Mouse (Mus musculus) midbrain, embryonic 15.5 days (tissue): ENCODE measurements around the gene Ahcyl2. TPM values are rescaled to one million over a fixed set of nuclear protein-coding genes. Genes with fewer than 3 reads are reported as not detected.

Experiments used
- ATAC-seq: fragments of 200-750 bp; cut with Nextera tagmentation; replicated peaks from 2 replicates; pipeline ENCODE4 v1.8.0; 2017; ENCODE audit warnings: moderate TSS enrichment
- H3K27ac ChIP-seq: fragments of 300-500 bp; sonication (generic); 2 replicates; pipeline ENCODE4 v1.5.1; 2015; ENCODE audit warnings: mild to moderate bottlenecking, inconsistent platforms
- H3K27me3 ChIP-seq: fragments of 300-500 bp; sonication (generic); replicated peaks from 2 replicates; pipeline ENCODE4 v1.6.1; 2015; ENCODE audit warnings: inconsistent platforms
- H3K36me3 ChIP-seq: fragments of 300-500 bp; sonication (generic); replicated peaks from 2 replicates; pipeline ENCODE4 v1.6.1; 2015; ENCODE audit warnings: inconsistent platforms
- H3K4me1 ChIP-seq: fragments of 300-500 bp; sonication (generic); 2 replicates; pipeline ENCODE4 v1.6.1; 2015; ENCODE audit warnings: inconsistent platforms
- H3K4me2 ChIP-seq: fragments of 300-500 bp; sonication (generic); 2 replicates; pipeline ENCODE4 v1.6.1; 2015; ENCODE audit warnings: inconsistent platforms, mild to moderate bottlenecking, moderate library complexity
- H3K4me3 ChIP-seq: fragments of 300-500 bp; sonication (generic); 2 replicates; pipeline ENCODE4 v1.5.1; 2015; ENCODE audit warnings: mild to moderate bottlenecking, inconsistent platforms
- H3K9ac ChIP-seq: fragments of 300-500 bp; sonication (generic); 2 replicates; pipeline ENCODE4 v1.6.1; 2015; ENCODE audit warnings: mild to moderate bottlenecking, inconsistent platforms
- H3K9me3 ChIP-seq: fragments of 300-500 bp; sonication (generic); 2 replicates; pipeline ENCODE4 v1.6.1; 2016; ENCODE audit warnings: inconsistent platforms
- WGBS: fragments of 180-500 bp; shearing (Covaris S2); methylation state at CpG from one replicate; pipeline ENCODE4 v1.1.7; 2015; ENCODE audit warnings: mixed read lengths; 5-methylcytosine and 5-hydroxymethylcytosine counted together
- polyA plus RNA-seq: library from polyadenylated mRNA; unstranded; fragments of >200 nt; fragmentation: Nextera tagmentation; extraction: Ambion mirVana; gene quantifications from 2 replicates; pipeline ENCODE4 v1.2.1, GENCODE M21; 2015

Ahcyl2 gene
- polyA plus RNA-seq, result 18.0 and 20.6 TPM in 2 replicates

DNA sequence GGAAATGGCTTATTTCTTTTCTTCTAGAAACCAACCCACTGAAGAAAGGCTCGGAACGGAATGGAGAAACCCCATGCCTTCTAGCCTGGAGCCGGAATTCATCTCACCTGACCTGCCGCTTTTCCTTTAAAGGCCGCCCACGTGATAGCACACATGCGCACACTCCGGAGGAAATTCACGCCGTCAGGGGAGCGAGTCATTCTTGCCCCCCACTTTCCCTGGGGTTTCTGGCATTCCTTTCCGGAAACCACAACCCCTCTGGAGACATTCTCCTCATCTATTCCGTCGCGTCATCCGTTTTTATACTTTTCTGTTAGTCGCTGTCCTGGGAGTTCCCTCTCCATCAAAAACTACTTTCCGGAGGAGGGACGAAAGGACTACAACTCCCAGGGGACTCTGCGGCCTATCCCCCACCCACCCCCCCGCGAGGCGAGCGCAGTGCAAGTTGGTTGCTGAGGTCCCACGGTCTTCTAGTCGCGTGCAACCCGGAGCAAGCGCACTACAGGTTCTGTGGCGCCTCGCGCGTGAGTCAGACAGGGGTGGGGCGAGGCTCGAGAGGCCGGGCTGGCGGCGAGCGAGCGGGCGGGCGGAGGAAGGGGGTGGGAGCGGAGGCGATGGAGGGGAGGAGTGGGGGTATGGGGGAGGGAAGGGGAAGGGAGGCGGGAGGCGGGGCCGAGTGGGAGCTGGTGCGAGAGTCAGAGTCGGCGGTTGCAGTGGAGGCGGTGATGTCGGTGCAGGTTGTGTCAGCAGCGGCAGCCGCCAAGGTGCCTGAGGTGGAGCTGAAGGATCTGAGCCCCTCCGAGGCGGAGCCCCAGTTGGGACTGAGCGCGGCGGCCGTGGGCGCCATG, at the start of gene Ahcyl2:
Gene Ahcyl2 (plus strand): TSS at position 199 of the 848 bp plus-strand sequence.
- WGBS, result under 1% methylated on average over 50 of the region's 61 CpGs
- H3K9ac ChIP-seq, result peak within 1 kb of the TSS; percentile 87
- H3K4me3 ChIP-seq, result peak within 1 kb of the TSS; percentile 97
- H3K4me2 ChIP-seq, result peak within 1 kb of the TSS; percentile 58
- peaks cover 20% of the 10 kb centered on the region for H3K4me1 ChIP-seq
- no peaks in the 10 kb centered on the region for H3K9me3 ChIP-seq
- no peaks in the 10 kb centered on the region for H3K27me3 ChIP-seq
- peak; percentile 98 for ATAC-seq
- H3K27ac ChIP-seq, result peak within 1 kb of the TSS; percentile 95
- H3K36me3 ChIP-seq, result no peaks in the 10 kb centered on the region

DNA sequence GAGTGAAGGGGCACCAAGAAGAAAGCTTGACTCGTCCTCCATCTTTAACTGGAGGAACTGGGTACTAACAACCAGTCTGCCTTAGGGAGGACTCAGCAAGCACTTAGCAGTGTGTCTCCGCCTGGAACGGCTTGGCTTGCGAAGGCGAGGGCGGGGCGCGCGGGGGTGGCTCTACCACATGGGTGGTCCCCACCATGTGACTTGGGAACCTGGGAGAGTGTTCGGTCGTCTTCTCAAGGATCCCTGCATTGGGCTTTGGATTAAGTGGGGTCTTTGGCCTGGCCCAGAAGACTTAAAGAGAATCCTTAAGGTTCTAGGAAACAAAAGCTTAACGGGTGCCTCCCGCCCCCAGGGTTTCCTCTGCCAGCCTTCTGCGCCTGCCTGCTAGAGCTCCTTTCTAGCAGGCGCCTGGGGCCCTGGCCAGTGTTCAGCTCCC, 48.9 kb upstream of the Ahcyl2 start:
- H3K9ac ChIP-seq, result peak overlapping the region; percentile 25; the same call in 1 of the 2 replicates

DNA sequence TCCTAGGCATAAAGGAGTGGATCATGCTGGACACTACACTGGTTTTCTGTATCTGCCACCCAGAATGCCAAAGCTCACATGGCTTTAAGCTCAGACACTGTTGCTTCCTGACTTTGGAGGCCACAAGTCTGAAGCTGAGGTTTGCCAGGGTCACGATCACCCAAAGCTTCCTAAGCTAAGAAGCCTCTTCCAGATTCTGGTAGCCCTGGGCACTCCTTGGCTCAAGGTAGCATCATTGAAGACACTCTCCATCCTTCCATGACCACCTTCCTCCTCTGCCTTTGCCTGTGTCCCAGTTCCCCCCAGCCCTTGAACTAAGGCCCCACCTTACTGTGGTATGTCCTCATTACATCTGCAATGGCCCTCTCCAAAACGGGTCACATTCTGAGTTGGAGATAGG, 45.9 kb upstream of the Ahcyl2 start:
- Histone ChIP-seq H3K4me3 (no peak overlapping the region), H3K27ac (no peak overlapping the region), H3K27me3 (0 out of 2 replicates have a peak, but pooled peaks cover 3% of the 10 kb centered on the region), H3K36me3 (no peaks in the 10 kb centered on the region), H3K4me1 (peaks cover 26% of the 10 kb centered on the region), H3K9me3 (no peaks in the 10 kb centered on the region), H3K9ac (no peak overlapping the region), H3K4me2 (no peak overlapping the region)
- WGBS, result 81% methylated on average over 2 of the region's 2 CpGs
- ATAC-seq, result no peak

More for the DNA sequence above, 48.9 kb upstream of the Ahcyl2 start:
- H3K4me1 ChIP-seq, result peaks cover 26% of the 10 kb centered on the region
- H3K4me2 ChIP-seq, result peak overlapping the region; percentile 52
- no peak; the same call in 1 of the 2 replicates for ATAC-seq
- no peaks in the 10 kb centered on the region for H3K36me3 ChIP-seq
- H3K9me3 ChIP-seq, result no peaks in the 10 kb centered on the region
- 0 out of 2 replicates have a peak, but pooled peaks cover 3% of the 10 kb centered on the region for H3K27me3 ChIP-seq
- 2% methylated on average over 15 of the region's 15 CpGs for WGBS
- peak overlapping the region; percentile 29 for H3K4me3 ChIP-seq
- H3K27ac ChIP-seq, result 0 out of 2 replicates have a peak overlapping the region, but pooled peaks have one; percentile 11

DNA sequence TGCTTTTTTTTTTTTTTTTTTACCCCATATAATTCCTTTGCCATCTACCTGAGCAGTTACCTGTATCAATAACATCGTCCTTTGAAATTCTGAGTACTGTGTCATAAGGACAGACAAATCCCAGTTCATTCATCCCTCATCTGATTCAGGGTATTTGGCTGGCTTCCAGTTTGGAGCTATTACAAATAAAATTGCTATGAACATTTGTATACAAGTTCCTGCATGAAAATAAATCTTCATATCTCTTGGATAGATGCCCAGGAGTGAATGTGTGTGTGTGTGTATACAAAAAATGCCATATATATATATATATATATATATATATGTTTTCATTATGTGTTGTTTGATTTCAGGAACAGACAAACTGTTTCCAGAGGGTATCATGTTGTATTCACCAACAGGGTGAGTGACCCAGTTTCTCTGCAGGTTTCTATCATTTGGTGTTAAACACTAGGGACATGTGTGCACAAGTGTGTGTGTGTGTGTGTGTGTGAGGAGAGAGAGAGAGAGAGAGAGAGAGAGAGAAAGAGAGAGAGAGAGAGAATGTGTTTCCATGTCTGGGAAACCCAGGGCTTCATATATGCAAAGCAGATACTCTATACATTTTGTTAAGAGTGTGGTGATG, 41.1 kb upstream of the Ahcyl2 start:
- Histone ChIP-seq H3K36me3 (no peaks in the 10 kb centered on the region), H3K9me3 (no peaks in the 10 kb centered on the region), H3K27me3 (no peaks in the 10 kb centered on the region), H3K4me2 (no peak overlapping the region), H3K4me3 (no peak overlapping the region), H3K27ac (no peak overlapping the region), H3K4me1 (no peaks in the 10 kb centered on the region), H3K9ac (no peak overlapping the region)
- ATAC-seq, result no peak
- 69% methylated on average over 1 of the region's 1 CpGs for WGBS

DNA sequence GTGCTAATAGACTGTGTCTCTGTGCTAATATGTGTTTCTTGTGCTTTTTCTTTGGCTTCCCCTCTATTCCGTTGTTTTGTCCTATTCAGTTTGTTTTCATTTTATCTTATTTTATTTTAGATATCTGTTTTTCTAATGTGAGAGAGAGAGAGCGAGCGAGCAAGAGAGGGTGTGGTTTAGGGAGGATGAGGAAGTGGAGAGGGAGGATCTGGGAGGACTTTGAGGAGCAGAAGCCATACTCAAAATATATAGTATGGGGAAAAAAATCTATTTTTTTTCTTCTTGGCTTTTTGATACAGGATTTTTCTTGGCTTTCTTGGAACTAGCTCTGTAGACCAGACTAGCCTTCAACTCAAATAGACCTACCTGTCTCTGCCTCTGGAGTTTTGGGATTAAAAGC, 39.8 kb upstream of the Ahcyl2 start:
- 90% methylated on average over 3 of the region's 3 CpGs for WGBS
- no peaks in the 10 kb centered on the region for H3K36me3 ChIP-seq

DNA sequence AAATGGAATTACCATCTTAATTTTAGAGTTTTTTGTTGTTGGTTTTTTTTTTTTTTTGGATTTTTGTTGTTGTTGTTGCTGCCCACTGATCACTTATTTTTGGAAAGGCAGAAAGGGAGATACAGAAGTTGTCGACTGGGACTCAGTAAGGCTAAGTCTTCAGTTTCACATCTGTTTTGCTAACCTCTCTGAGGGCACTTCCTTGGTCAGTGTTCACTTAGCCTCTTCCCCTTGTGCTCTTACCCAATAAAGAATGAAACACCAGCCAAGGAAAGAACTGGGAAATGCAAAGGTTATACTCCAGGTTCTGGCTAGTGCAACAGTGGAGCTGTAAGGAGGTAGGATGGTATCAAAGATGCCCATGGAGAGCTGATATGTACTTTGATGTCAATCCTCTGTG, 38.3 kb upstream of the Ahcyl2 start:
- H3K27me3 ChIP-seq, result no peaks in the 10 kb centered on the region
- H3K4me2 ChIP-seq, result no peak overlapping the region
- no peak overlapping the region for H3K27ac ChIP-seq
- WGBS, result 78% methylated on average over 1 of the region's 1 CpGs
- H3K36me3 ChIP-seq, result no peaks in the 10 kb centered on the region
- H3K9me3 ChIP-seq, result no peaks in the 10 kb centered on the region
- ATAC-seq, result no peak
- H3K4me3 ChIP-seq, result no peak overlapping the region
- H3K9ac ChIP-seq, result no peak overlapping the region
- H3K4me1 ChIP-seq, result no peaks in the 10 kb centered on the region

More for the DNA sequence above, 39.8 kb upstream of the Ahcyl2 start:
- ATAC-seq, result no peak
- Histone ChIP-seq H3K4me1 (no peaks in the 10 kb centered on the region), H3K27me3 (no peaks in the 10 kb centered on the region), H3K4me3 (no peak overlapping the region), H3K9ac (no peak overlapping the region), H3K27ac (no peak overlapping the region), H3K9me3 (no peaks in the 10 kb centered on the region), H3K4me2 (no peak overlapping the region)

DNA sequence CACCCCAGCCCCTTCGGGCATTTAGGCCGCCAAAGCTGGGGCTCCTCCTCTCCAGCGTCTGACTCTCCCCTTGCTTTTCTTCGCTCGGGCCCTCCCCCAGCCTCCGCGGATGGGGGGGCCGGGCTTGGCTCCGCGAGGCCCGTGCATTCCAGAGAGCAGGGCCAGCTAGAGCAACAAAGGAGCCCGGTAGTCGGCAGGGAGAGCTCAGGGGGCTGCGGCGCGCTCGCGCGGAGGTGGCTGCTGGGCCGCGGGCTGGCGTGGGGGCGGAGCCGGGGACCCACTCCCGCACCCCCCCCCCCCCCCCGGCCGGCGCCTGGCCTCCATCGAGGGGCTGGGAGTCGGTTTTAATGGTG, 32.5 kb upstream of the Ahcyl2 start, which contains the start of gene Smo:
Gene Smo (plus strand): TSS at position 168 of the 353 bp plus-strand sequence.
- Histone ChIP-seq H3K36me3 (no peaks in the 10 kb centered on the region), H3K9me3 (no peaks in the 10 kb centered on the region), H3K4me1 (peaks cover 8% of the 10 kb centered on the region; the same call in 1 of the 2 replicates), H3K4me2 (peak within 1 kb of the TSS; percentile 77), H3K4me3 (peak within 1 kb of the TSS; percentile 68), H3K27me3 (no peaks in the 10 kb centered on the region), H3K27ac (peak within 1 kb of the TSS; percentile 74), H3K9ac (peak within 1 kb of the TSS; percentile 77)
- peak; percentile 95 for ATAC-seq
- WGBS, result 1% methylated on average over 25 of the region's 30 CpGs

DNA sequence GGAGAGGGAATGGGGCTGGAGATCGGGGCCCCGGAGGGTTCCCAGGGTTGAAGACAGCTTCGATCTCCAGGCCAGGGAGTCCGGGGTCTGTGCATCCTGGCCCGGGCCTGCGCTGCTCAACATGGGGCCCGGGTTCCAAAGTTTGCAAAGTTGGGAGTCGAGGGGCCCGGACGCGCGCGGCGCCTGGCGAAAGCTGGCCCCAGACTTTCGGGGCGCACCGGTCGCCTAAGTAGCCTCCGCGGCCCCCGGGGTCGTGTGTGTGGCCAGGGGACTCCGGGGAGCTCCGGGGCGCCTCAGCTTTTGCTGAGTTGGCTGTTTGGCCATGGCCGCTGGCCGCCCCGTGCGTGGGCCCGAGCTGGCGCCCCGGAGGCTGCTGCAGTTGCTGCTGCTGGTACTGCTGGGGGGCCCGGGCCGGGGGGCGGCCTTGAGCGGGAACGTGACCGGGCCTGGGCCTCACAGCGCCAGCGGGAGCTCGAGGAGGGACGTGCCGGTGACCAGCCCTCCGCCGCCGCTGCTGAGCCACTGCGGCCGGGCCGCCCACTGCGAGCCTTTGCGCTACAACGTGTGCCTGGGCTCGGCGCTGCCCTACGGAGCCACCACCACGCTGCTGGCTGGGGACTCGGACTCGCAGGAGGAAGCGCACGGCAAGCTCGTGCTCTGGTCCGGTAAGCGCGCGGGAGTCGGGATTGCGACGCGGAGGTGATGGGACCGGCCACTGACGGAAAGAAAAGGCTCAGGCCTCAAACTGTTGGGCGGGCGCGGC, 31.9 kb upstream of the Ahcyl2 start:
- Histone ChIP-seq H3K27ac (peak overlapping the region; percentile 74), H3K27me3 (no peaks in the 10 kb centered on the region), H3K4me3 (peak overlapping the region; percentile 68), H3K36me3 (no peaks in the 10 kb centered on the region), H3K9me3 (no peaks in the 10 kb centered on the region), H3K4me2 (peak overlapping the region; percentile 77), H3K9ac (peak overlapping the region; percentile 77), H3K4me1 (peaks cover 8% of the 10 kb centered on the region; the same call in 1 of the 2 replicates)
- peak; percentile 82 for ATAC-seq
- whole genome bisulfite sequencing, result under 1% methylated on average over 66 of the region's 75 CpGs

DNA sequence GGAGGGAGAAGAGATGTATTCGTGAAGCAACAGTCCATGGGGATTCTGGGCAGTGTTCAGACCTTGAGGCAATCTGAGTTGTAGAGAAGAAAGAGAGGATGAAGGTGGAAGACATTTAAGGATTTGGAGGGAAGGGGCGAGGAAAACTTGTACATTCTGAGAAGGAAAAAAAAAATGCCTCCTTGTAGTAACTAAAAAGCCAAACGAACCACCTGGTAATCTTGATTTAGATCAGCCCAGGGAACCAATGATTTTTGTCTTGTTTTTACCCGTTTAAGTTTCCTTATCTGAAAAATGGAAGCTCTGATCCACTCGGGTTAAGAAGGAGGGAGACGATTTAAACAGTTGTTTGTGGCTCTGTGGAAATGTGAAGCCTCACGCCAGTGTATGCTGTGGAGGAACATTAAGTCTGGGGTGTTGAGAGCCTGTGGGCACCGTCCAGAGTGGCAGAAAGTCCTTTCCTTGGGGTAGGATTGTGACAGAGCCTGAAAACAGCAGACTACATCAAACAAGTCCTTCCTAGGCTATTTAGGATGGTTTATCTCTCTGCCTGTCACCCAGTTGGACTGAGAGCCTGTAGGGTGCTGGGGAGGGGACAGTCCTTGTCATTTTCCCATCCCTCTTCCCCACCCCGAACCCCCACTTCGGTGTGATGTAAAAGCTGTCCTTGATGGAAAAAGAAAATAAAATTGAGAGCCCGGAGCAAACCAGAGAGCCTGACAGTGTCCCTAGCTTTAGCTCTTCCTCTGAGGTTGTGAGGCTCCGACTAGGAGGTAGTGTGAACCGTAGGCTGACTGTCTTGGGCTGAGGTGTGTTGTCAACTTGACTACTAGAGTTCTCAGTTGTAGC, 31.0 kb upstream of the Ahcyl2 start:
- Histone ChIP-seq H3K9me3 (no peaks in the 10 kb centered on the region), H3K36me3 (no peaks in the 10 kb centered on the region), H3K4me1 (peaks cover 8% of the 10 kb centered on the region; the same call in 1 of the 2 replicates), H3K9ac (peak overlapping the region; percentile 77; the same call in 1 of the 2 replicates), H3K27me3 (no peaks in the 10 kb centered on the region), H3K4me3 (peak overlapping the region; percentile 68), H3K4me2 (peak overlapping the region; percentile 77), H3K27ac (no peak overlapping the region)
- no peak for ATAC-seq
- 16% methylated on average over 13 of the region's 13 CpGs for WGBS

DNA sequence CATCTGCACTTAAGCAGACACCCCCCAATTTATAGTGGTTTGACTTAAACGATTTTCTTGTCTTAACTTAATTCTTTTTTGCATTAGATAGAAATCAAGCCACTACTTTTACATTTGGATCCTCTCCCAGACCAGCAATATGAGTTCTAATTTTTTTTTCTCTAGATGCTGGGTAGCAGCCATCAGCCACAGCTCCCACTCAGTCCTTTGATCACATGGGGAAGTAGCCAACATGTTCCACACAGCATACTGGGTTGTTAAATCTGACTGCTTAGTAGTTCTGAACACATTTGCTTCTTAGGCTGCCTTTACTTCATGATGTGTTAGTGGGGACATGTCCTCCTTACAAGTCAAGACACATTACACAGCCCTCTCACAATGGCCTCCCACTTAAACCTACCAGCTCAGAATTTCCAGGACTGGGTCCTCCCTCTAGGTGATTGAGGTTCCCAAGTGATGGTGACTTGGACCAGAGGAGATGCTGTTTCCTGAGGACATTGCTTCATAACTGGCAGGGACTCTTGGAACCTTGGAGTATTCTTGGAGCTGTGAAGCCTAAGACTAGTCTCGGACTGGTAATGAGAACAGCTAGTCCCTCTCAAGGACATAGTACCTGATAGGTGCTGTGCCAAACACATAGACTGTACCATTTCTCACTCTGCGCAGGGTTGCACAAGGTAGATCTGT, 16.2 kb upstream of the Ahcyl2 start:
- no peak overlapping the region for H3K4me2 ChIP-seq
- no peak overlapping the region for H3K4me3 ChIP-seq
- H3K4me1 ChIP-seq, result no peaks in the 10 kb centered on the region
- H3K9me3 ChIP-seq, result no peaks in the 10 kb centered on the region
- 95% methylated on average over 3 of the region's 3 CpGs for WGBS
- H3K36me3 ChIP-seq, result no peaks in the 10 kb centered on the region
- no peak for ATAC-seq
- no peaks in the 10 kb centered on the region for H3K27me3 ChIP-seq
- H3K9ac ChIP-seq, result no peak overlapping the region
- H3K27ac ChIP-seq, result no peak overlapping the region

DNA sequence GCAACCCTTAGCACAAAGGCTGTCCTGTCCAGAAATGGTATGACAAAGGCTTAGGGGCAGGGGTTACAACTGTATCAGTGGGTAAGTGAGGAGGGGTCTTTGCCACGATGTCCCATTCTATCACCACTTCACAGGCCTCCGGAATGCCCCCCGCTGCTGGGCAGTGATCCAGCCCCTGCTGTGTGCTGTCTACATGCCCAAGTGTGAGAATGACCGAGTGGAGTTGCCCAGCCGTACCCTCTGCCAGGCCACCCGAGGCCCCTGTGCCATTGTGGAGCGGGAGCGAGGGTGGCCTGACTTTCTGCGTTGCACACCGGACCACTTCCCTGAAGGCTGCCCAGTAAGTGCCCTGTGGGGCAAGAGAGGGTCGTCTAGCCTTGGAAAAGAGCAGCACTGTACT, 14.5 kb upstream of the Ahcyl2 start:
- Histone ChIP-seq H3K4me1 (no peaks in the 10 kb centered on the region), H3K9ac (no peak overlapping the region), H3K36me3 (no peaks in the 10 kb centered on the region), H3K9me3 (no peaks in the 10 kb centered on the region), H3K27me3 (no peaks in the 10 kb centered on the region), H3K4me2 (no peak overlapping the region), H3K27ac (no peak overlapping the region), H3K4me3 (no peak overlapping the region)
- 75% methylated on average over 11 of the region's 11 CpGs for WGBS
- 0 out of 2 replicates have a peak, but pooled peaks have one; percentile 12 for ATAC-seq
